Mouse (Mus musculus) heart, embryonic 14.5 days (tissue): ENCODE measurements around the gene Stag1. TPM values are rescaled to one million over a fixed set of nuclear protein-coding genes. Genes with fewer than 3 reads are reported as not detected.

Experiments used
- ATAC-seq: fragments of 200-750 bp; cut with Nextera tagmentation; 2 replicates; pipeline ENCODE4 v1.8.0; 2017; ENCODE audit warnings: low read depth, moderate TSS enrichment; ENCODE audit not compliant: insufficient number of reproducible peaks, insufficient read depth, low FRiP score
- H3K27ac ChIP-seq, 2 experiments: fragments of 200-500 bp in 1 of 2; fragments of 300-500 bp in 1 of 2; sonication (generic) in 1 of 2; replicated peaks in 1 of 2; 2 replicates each; pipeline ENCODE4 v1.5.1; 2012 to 2014; ENCODE audit warnings: low read depth in 2 of 2, low read length in 2 of 2, control low read depth in 1 of 2, mild to moderate bottlenecking in 1 of 2, mixed read lengths in 1 of 2; ENCODE audit not compliant: control insufficient read depth in 1 of 2, insufficient read depth in 1 of 2
- H3K27me3 ChIP-seq: fragments of 300-500 bp; sonication (generic); 2 replicates; pipeline ENCODE4 v1.6.1; 2014; ENCODE audit warnings: mild to moderate bottlenecking, low read length, control low read depth; ENCODE audit not compliant: control insufficient read depth, insufficient read depth
- H3K36me3 ChIP-seq: fragments of 300-500 bp; sonication (generic); 2 replicates; pipeline ENCODE4 v1.6.1; 2014; ENCODE audit warnings: mild to moderate bottlenecking, control low read depth, low read length, mixed read lengths; ENCODE audit not compliant: control insufficient read depth, insufficient read depth
- H3K4me1 ChIP-seq, 2 experiments: fragments of 200-500 bp in 1 of 2; fragments of 300-500 bp in 1 of 2; sonication (generic) in 1 of 2; 2 replicates each; pipeline ENCODE4 v1.6.1; 2012 to 2014; ENCODE audit warnings: low read length in 2 of 2, control low read depth in 1 of 2, mixed read lengths in 1 of 2; ENCODE audit not compliant: control insufficient read depth in 2 of 2, insufficient read depth in 2 of 2
- H3K4me2 ChIP-seq: fragments of 300-500 bp; sonication (generic); 2 replicates; pipeline ENCODE4 v1.6.1; 2014; ENCODE audit warnings: mild to moderate bottlenecking, low read length
- H3K4me3 ChIP-seq, 2 experiments: fragments of 200-500 bp in 1 of 2; fragments of 300-500 bp in 1 of 2; sonication (generic) in 1 of 2; 2 replicates each; pipeline ENCODE4 v1.5.1; 2012 to 2014; ENCODE audit warnings: low read length in 2 of 2, mild to moderate bottlenecking in 2 of 2, control low read depth in 1 of 2, low read depth in 1 of 2, moderate library complexity in 1 of 2; ENCODE audit not compliant: control insufficient read depth in 1 of 2, insufficient read depth in 1 of 2
- H3K9ac ChIP-seq: fragments of 300-500 bp; sonication (generic); 2 replicates; pipeline ENCODE4 v1.6.1; 2014; ENCODE audit warnings: mild to moderate bottlenecking, low read length
- H3K9me3 ChIP-seq: fragments of 300-500 bp; sonication (generic); 2 replicates; pipeline ENCODE4 v1.6.1; 2016; ENCODE audit warnings: low read length, control low read depth; ENCODE audit not compliant: control insufficient read depth
- WGBS: fragments of 180-500 bp; shearing (Covaris S2); extraction: QIAGEN DNeasy Blood & Tissue Kit; methylation state at CpG from one replicate; pipeline ENCODE4 v1.1.7; 2014; 5-methylcytosine and 5-hydroxymethylcytosine counted together
- polyA plus RNA-seq: library from polyadenylated mRNA; unstranded; fragments of >200 nt; fragmentation: Nextera tagmentation; extraction: Ambion mirVana; gene quantifications from 2 replicates; pipeline ENCODE4 v1.2.1, GENCODE M21; 2014

The Stag1 gene
- polyA plus RNA-seq, 1 experiment from 2014 or later: 34.8 TPM

GRCm38 (mm10) chr9:100926629-100927028, 329.0 kb downstream of the Stag1 start:
- Histone ChIP-seq H3K36me3 (peaks cover 38% of the 10 kb centered on the region), H3K4me1 (no peaks in the 10 kb centered on the region), H3K27me3 (no peaks in the 10 kb centered on the region), H3K4me2 (no peak overlapping the region), H3K4me3 (no peak overlapping the region), H3K9ac (no peak overlapping the region), H3K27ac (no peak overlapping the region), H3K9me3 (peaks cover 14% of the 10 kb centered on the region)
- no peak for ATAC-seq
- WGBS: 90% methylated on average over 4 of the region's 4 CpGs

GRCm38 (mm10) chr9:100942042-100942441, 344.4 kb downstream of the Stag1 start:
- no peak for ATAC-seq
- H3K4me3 ChIP-seq: no peak overlapping the region
- H3K4me2 ChIP-seq: no peak overlapping the region
- WGBS: 53% methylated on average over 2 of the region's 2 CpGs
- H3K9ac ChIP-seq: no peak overlapping the region
- no peak overlapping the region for H3K27ac ChIP-seq
- no peaks in the 10 kb centered on the region for H3K9me3 ChIP-seq
- peaks cover 8% of the 10 kb centered on the region for H3K36me3 ChIP-seq
- H3K4me1 ChIP-seq: no peaks in the 10 kb centered on the region
- no peaks in the 10 kb centered on the region for H3K27me3 ChIP-seq

DNA sequence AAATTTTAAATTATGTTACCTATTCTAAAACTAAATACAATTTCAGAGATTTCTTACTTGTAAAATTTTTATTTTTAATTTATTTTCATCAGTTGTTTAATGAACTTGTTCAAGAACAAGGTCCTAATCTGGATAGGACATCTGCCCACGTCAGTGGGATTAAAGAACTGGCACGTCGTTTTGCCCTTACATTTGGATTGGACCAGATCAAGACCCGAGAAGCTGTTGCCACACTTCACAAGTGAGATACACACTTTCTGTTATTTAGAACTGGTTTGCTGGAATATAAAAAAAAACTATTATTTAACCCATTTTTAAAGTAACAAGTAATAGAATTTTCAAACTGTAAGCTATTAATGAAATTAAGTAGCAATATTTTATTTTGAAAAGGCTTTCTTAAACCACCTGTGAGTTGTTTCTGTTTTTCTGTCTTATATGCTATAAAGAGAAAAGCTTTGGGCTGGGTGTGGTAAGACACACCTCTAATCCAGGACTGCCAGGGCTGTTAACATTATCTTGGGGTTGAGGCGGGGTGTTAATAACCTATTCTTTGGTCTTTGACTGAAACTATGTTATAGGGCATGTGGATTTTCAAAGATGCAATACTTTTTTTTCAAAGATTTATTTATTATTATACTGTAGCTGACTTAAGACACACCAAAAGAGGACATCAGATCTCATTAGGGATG, 347.2 kb downstream of the Stag1 start:
- H3K4me3 ChIP-seq: no peak overlapping the region
- 89% methylated on average over 5 of the region's 5 CpGs for WGBS
- H3K27me3 ChIP-seq: no peaks in the 10 kb centered on the region
- no peak overlapping the region for H3K4me2 ChIP-seq
- H3K9me3 ChIP-seq: no peaks in the 10 kb centered on the region
- no peak overlapping the region for H3K9ac ChIP-seq
- no peaks in the 10 kb centered on the region for H3K4me1 ChIP-seq
- ATAC-seq: no peak
- H3K27ac ChIP-seq: no peak overlapping the region
- peaks cover 20% of the 10 kb centered on the region for H3K36me3 ChIP-seq

DNA sequence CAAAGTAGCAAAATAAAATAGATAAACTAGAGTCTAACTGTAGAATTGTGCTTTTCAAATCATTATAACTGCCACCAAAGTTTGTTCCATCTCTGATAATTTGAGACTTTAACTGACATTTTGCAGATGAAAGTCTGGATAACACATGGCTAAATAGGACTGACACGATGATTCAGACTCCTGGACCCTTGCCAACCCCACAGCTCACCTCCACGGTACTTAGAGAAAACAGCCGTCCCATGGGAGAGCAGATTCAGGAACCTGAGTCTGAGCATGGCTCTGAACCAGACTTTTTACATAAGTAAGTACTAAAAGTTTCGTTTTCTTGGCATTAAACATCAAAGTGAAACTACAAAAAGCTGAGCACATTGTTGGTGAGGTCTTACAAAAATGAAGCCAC, 353.9 kb downstream of the Stag1 start:
- no peak overlapping the region for H3K4me3 ChIP-seq
- 29% methylated on average over 4 of the region's 4 CpGs for WGBS
- ATAC-seq: no peak
- H3K4me2 ChIP-seq: no peak overlapping the region
- no peak overlapping the region for H3K9ac ChIP-seq
- no peaks in the 10 kb centered on the region for H3K4me1 ChIP-seq
- no peak overlapping the region for H3K27ac ChIP-seq
- no peaks in the 10 kb centered on the region for H3K27me3 ChIP-seq
- peaks cover 53% of the 10 kb centered on the region for H3K36me3 ChIP-seq
- H3K9me3 ChIP-seq: no peaks in the 10 kb centered on the region

DNA sequence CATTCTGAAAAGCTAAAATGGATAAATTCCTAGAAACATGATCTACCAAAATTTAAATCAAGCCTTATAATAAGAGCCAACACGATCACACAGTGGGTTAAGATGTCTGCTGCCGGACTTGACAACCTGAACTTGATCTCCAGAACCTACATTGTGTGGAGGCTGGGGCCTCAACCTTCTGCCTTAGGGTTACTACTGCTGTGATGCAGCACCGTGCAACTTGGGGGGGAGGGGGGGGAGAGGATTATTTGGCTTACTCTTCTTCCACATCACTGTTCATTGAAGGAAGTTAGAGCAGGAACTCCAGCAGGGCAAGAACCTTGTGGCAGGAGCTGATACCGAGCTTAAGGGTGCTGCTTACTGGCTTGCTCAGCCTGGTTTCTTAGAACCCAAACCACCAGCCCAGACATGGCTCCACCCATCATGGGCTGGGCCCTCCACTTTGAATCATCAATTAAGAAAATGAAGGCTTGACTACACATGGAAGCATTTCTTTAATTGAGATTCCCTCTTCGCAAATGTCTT, 365.4 kb downstream of the Stag1 start:
- no peak for ATAC-seq
- 77% methylated on average over 5 of the region's 5 CpGs for WGBS

DNA sequence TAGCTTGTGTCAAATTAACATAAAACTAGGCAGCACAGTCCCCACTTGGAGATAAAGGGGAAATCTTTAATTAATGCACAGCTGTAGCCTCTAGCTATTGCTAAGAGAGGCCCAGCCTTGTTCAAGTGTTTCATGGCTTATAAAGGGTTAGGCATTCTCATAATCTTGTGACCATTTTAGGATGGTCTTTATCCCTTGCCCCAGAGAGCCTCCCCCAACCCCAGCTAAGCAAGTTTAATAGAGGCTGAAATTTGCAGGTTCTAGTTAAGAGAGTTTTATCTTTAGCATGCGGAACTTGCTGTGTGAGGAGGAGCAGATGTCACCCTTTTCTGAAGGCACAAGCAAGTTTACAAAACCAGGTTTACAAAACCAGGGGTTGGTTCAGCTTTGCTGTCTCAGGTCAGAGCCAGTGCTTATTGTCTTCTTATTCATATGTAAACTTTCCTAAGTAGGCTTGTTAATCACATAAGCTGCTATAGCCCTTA, 365.9 kb downstream of the Stag1 start:
- Histone ChIP-seq H3K4me1 (no peaks in the 10 kb centered on the region), H3K36me3 (peaks cover 16% of the 10 kb centered on the region), H3K9ac (no peak overlapping the region), H3K27ac (no peak overlapping the region), H3K4me3 (no peak overlapping the region), H3K9me3 (no peaks in the 10 kb centered on the region), H3K27me3 (no peaks in the 10 kb centered on the region), H3K4me2 (no peak overlapping the region)
- 72% methylated on average over 1 of the region's 1 CpGs for WGBS
- ATAC-seq: no peak

More for the DNA sequence above, 365.4 kb downstream of the Stag1 start:
- Histone ChIP-seq H3K9ac (no peak overlapping the region), H3K36me3 (peaks cover 16% of the 10 kb centered on the region), H3K4me3 (no peak overlapping the region), H3K27me3 (no peaks in the 10 kb centered on the region), H3K9me3 (no peaks in the 10 kb centered on the region), H3K4me2 (no peak overlapping the region), H3K27ac (no peak overlapping the region), H3K4me1 (no peaks in the 10 kb centered on the region)

GRCm38 (mm10) chr9:100964106-100964505, 366.5 kb downstream of the Stag1 start:
- Histone ChIP-seq H3K36me3 (peaks cover 11% of the 10 kb centered on the region), H3K4me2 (no peak overlapping the region), H3K27me3 (no peaks in the 10 kb centered on the region), H3K4me1 (no peaks in the 10 kb centered on the region), H3K9ac (no peak overlapping the region), H3K4me3 (no peak overlapping the region), H3K27ac (no peak overlapping the region), H3K9me3 (no peaks in the 10 kb centered on the region)
- ATAC-seq: no peak
- 74% methylated on average over 4 of the region's 4 CpGs for WGBS

DNA sequence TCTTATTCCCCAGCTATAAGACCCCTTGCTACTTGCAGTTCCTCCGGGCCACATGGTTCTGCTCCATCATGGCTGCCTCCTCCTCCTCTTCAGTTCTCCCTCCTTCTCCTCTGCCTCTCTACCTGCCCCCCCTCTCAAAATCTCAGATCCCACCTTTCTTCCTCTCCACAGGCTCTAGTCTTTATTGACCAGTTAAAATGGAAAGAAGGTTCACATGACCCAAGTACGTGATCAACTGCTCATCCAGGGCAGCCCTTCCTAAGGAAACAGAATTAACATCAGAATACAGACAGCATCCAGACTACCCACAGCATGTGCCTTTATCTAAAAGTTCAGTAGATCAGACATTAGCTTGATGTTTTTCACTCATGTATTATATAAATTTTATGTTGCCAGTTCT, 371.9 kb downstream of the Stag1 start:
- Histone ChIP-seq H3K36me3 (no peaks in the 10 kb centered on the region), H3K4me3 (no peak overlapping the region), H3K27ac (no peak overlapping the region), H3K9me3 (no peaks in the 10 kb centered on the region), H3K4me1 (no peaks in the 10 kb centered on the region), H3K4me2 (no peak overlapping the region), H3K27me3 (no peaks in the 10 kb centered on the region), H3K9ac (no peak overlapping the region)
- WGBS: 82% methylated on average over 2 of the region's 2 CpGs
- no peak for ATAC-seq
